Mouse (Mus musculus) adrenal gland, postnatal 36 days (tissue): ENCODE data around the gene Lhx5. TPM values are rescaled to one million over a fixed set of nuclear protein-coding genes. Genes with fewer than 3 reads are reported as not detected.

Source experiments
- DNase-seq, 2 experiments: peaks; one replicate each; pipeline ENCODE4 v3.0.0; 2021; ENCODE audit warnings: mixed read lengths in 1 of 2
- long read RNA-seq, 2 experiments: library from polyadenylated mRNA; stranded (forward); transcript quantifications; one replicate each; pipeline ENCODE4 v2.0.0; 2021; ENCODE audit warnings: borderline sequencing depth in 2 of 2
- total RNA-seq, 2 experiments: library from RNA; stranded (reverse); gene quantifications; 2 replicates each; pipeline ENCODE4 v1.2.3; 2021

Lhx5 gene
- not detected for total RNA-seq
- long read RNA-seq, experiment 1 = 0 reads
- long read RNA-seq, experiment 2 = 0 reads

- no peak for DNase-seq
Measured at GRCm38 (mm10) chr5:120431649-120432485, at the start of gene Lhx5. Gene Lhx5 (plus strand): TSS chr5:120431699.

- DNase-seq = no peak
Measured at GRCm38 (mm10) chr5:120386361-120386760, 45.1 kb upstream of the Lhx5 start.

- DNase-seq = no peak
Measured at GRCm38 (mm10) chr5:120388765-120389164, 42.7 kb upstream of the Lhx5 start.

- no peak for DNase-seq
Measured at GRCm38 (mm10) chr5:120389973-120390372, 41.5 kb upstream of the Lhx5 start.

GRCm38 (mm10) chr5:120393871-120394667, 37.4 kb upstream of the Lhx5 start:
- DNase-seq = no peak

- DNase-seq = no peak
Measured at GRCm38 (mm10) chr5:120397988-120398387, 33.5 kb upstream of the Lhx5 start.

- no peak for DNase-seq
Measured at GRCm38 (mm10) chr5:120404831-120405591, 26.5 kb upstream of the Lhx5 start.

GRCm38 (mm10) chr5:120408933-120409332, 22.6 kb upstream of the Lhx5 start:
- no peak for DNase-seq

GRCm38 (mm10) chr5:120409385-120410378, 21.8 kb upstream of the Lhx5 start:
- peak in 1 of 2 experiments; percentile 4 for DNase-seq

GRCm38 (mm10) chr5:120413436-120413835, 18.1 kb upstream of the Lhx5 start:
- no peak for DNase-seq

- DNase-seq = no peak
Measured at GRCm38 (mm10) chr5:120420106-120420505, 11.4 kb upstream of the Lhx5 start.

- DNase-seq = peak; percentile 85 to 89
Measured at GRCm38 (mm10) chr5:120424039-120424438, 7.5 kb upstream of the Lhx5 start.

GRCm38 (mm10) chr5:120424657-120425056, 6.8 kb upstream of the Lhx5 start:
- no peak for DNase-seq

- DNase-seq = no peak
Measured at GRCm38 (mm10) chr5:120425711-120426110, 5.8 kb upstream of the Lhx5 start.

GRCm38 (mm10) chr5:120426572-120426971, 4.9 kb upstream of the Lhx5 start:
- no peak for DNase-seq

GRCm38 (mm10) chr5:120427451-120427938, 4.0 kb upstream of the Lhx5 start:
- DNase-seq = no peak

GRCm38 (mm10) chr5:120428189-120428838, 3.2 kb upstream of the Lhx5 start:
- DNase-seq = no peak

- no peak for DNase-seq
Measured at GRCm38 (mm10) chr5:120428990-120429389, 2.5 kb upstream of the Lhx5 start.

- no peak for DNase-seq
Measured at GRCm38 (mm10) chr5:120429692-120430091, 1.8 kb upstream of the Lhx5 start.

- no peak for DNase-seq
Measured at GRCm38 (mm10) chr5:120431001-120431583, 407 bp upstream of the Lhx5 start.
